Mouse (Mus musculus) testis, adult 2 months (tissue): ENCODE measurements around the gene Fbxo44.

ENCODE experiments used
- CTCF ChIP-seq: fragments of 200-500 bp; IDR thresholded peaks from 2 replicates; pipeline ENCODE4 v1.5.1; 2012; ENCODE audit warnings: low read depth, mild to moderate bottlenecking, inconsistent platforms, low read length, moderate library complexity; ENCODE audit not compliant: control insufficient read depth, insufficient read depth, insufficient replicate concordance
- POLR2A ChIP-seq: fragments of 200-500 bp; IDR thresholded peaks from 2 replicates; pipeline ENCODE4 v1.6.1; 2012; ENCODE audit warnings: low read depth, mild to moderate bottlenecking, inconsistent platforms, low read length, moderate library complexity; ENCODE audit not compliant: control insufficient read depth

GRCm38 (mm10) chr4:148150953-148151266 is 9.4 kb downstream of the Fbxo44 start:
- TF ChIP-seq POLR2A: no peak
- no peak for TF ChIP-seq CTCF
